Mouse (Mus musculus) gonadal fat pad, adult 2 months (tissue): ENCODE results near the gene Anxa2. TPM values are rescaled to one million over a fixed set of nuclear protein-coding genes. Genes with fewer than 3 reads are reported as not detected.

Experiments used
- DNase-seq: peaks from one replicate; pipeline ENCODE4 v3.0.0-alpha.2; 2012; ENCODE audit warnings: low read depth
- polyA plus RNA-seq: library from polyadenylated mRNA; depleted of rRNA; stranded (reverse); fragments of >200 nt; gene quantifications from 2 replicates; pipeline ENCODE4 v1.2.3, GENCODE M21; 2012; rRNA removed

Anxa2 gene
- polyA plus RNA-seq, result 884 and 1,391 TPM in 2 replicates

GRCm38 (mm10) chr9:69453066-69453900 is at the start of gene Anxa2:
Gene Anxa2, plus strand, starts transcription at chr9:69453620.
- no peak for DNase-seq

- no peak for DNase-seq
These were observed 48.7 kb upstream of the Anxa2 start for GRCm38 (mm10) chr9:69404671-69405070.

- DNase-seq, result no peak
These were observed 33.9 kb upstream of the Anxa2 start for GRCm38 (mm10) chr9:69419476-69419875.

GRCm38 (mm10) chr9:69430531-69430930 is 22.9 kb upstream of the Anxa2 start:
- DNase-seq, result no peak

- DNase-seq, result no peak
These were observed 21.4 kb upstream of the Anxa2 start for GRCm38 (mm10) chr9:69431863-69432555.

GRCm38 (mm10) chr9:69435194-69435593 is 18.2 kb upstream of the Anxa2 start:
- no peak for DNase-seq

GRCm38 (mm10) chr9:69435662-69436061 is 17.8 kb upstream of the Anxa2 start:
- DNase-seq, result no peak

DNA sequence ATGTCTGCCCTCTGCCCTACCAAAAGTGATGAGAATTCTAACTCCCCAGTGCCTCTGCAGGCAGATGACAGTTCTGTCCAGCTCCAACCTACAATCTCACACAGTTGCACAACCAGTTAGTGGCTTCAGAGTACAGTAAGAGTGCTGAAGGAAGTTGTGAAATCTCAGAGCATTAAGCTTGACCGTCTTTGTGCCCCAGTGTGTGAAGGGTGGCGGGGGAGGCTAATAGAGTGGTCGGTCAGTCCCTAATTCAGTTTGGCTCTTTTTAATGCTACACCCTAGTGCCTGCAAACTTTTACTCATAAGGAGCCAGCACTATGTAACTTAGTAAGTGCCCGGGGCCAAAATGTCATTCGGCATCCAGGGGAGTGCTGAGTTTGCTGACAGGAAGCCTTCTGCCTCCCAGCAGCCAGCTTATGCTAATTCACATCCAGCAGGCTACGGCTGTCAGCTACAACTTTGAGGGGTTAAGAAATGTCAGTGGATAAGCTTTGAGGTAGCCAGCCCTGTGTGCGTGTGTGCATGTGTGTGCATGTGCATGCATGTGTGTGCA is 13.5 kb upstream of the Anxa2 start:
- DNase-seq, result peak; percentile 85

GRCm38 (mm10) chr9:69442471-69443038 is 10.9 kb upstream of the Anxa2 start:
- no peak for DNase-seq

DNA sequence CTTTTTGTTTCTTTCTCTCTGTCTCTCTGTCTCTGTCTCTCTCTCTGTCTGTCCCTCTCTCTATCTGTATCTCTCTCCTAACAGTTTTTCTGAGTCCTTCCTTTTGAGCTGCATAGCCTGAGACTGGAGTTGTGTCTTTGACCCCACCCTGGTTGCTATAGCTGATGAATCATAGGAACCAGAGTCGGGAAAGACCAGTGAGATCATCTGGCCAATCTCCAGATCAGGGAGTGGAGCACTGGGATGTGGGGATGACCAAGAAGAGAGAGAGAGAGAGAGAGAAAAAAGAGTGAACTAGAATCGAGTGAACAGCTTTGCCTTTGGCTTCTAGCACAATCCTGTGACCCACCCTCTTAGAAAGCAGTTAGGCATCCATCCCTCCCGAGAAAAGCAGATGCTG is 10.2 kb upstream of the Anxa2 start:
- DNase-seq, result no peak

- DNase-seq, result no peak
These were observed 4.6 kb upstream of the Anxa2 start for GRCm38 (mm10) chr9:69448801-69449200.

DNA sequence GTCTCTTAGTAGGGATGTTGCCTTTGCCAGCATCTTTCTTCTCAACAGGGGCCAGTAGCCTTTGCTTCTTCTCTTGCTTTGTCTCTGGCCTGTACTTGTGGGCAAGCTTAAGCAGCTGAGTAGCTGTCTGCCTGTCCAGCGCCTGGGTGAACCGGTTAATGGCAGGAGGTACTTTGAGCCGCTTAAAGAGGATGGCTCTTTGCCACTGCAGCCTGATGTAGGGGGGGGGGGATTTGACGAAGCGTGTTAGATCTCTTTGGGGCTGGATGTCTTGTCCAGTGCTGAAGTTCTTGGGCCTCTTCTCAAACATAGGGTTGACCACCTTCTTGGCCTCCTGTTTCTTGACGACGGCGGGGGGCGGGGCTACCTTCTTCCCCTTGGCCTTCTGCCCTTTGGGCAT is 2.8 kb upstream of the Anxa2 start:
- no peak for DNase-seq

- no peak for DNase-seq
These were observed 1.3 kb upstream of the Anxa2 start for GRCm38 (mm10) chr9:69451886-69452810.

DNA sequence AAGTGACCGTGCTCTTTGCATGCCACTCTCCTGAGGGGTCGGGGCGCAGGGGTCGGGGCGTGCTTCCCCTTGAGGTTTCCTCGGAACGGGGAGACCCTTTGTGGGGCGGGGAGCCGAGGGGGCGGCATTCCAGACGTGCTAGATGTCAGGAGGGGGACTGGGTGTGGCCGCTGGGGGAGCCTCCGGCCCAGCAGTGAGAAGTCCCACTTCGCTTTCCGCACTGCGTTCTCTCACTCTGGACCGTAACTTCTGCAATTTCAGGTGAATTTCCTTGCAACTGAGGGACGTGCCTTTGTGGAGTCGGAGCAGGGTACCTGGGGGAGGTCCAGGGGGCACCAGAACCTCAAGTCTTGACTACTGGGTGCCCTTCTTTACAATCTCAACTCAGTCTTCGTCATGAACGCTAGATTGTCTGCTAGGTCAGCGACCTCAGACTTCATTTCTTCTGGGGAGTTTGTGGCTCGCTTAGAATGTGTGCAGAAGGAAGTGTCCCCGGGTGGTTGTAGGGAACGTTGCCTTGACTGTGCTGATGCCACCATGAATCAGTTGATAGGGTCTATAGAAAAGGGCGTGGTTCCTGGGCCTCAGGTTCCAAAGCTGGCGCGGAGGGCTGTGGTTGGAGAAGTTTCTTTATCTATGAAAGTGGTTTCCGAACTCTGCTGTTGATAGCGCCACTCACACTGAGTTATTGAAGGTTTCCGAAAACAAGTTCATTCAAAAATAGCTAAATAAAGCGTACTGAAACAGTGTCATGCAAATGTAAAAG is 664 bp downstream of the Anxa2 start:
- DNase-seq, result no peak

- DNase-seq, result no peak
These were observed 1.3 kb downstream of the Anxa2 start for GRCm38 (mm10) chr9:69454691-69455090.

- DNase-seq, result no peak
These were observed 2.0 kb downstream of the Anxa2 start for GRCm38 (mm10) chr9:69455391-69455790.

GRCm38 (mm10) chr9:69456406-69457075 is 3.1 kb downstream of the Anxa2 start:
- no peak for DNase-seq

DNA sequence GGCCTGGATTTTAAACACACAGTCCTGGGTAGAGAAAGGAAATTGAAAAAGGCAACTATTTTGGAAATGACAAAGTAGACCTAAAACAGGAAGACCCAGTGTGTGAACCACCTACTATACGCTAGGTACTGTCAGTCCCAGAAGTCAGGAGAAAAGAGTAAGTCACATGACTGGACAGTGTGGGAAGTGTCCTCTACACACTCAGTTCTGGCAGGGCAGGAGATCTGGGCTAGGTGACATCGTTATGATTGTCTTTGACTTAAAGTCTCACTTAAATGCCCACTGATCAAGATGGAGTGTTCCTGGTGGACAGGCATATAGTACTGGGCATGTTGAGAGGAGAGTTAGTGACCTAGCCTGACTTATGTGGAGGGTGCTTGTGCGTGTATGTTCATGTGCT is 3.7 kb downstream of the Anxa2 start:
- DNase-seq, result no peak

DNA sequence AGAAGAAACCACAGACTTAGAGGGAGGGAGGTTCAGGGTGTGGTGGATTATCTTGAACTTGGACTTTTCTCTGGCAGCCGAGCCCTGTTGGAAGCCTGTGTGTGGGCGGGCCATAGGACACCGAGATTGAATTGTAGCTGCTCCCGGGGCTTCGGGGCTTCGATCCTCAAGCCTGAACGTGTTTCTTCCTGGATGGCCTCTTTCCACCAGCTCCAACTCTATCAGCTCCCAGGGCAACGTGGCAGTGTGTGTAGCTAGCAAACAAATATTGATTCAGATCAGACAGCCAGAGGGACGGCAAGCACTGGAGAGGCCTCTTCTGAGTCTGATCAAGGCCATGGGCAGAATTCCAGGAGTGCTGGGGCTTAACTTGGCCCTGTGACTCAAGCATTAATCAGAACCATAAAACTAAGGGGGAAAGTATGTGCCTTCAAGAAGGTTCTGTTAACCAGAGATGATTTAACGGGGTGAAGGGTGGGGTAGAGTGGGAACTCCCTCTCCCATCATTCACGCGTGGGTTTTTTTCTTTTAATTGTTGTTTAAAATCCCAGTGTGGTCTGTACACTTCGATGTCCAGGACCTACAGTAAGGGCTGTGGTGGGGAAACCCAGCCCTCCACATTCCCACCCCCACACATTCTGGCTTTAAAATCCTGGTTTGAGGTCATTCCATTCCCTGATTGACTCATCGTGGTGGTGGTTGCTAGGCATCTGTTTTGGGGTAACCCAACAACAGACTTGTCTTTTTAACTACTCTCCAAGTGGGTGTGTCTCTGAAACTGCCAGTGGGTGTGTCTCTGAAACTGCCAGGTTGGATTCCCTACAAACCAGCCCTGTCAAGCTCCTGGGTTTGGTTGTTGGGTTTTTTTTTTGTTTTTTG is 4.6 kb downstream of the Anxa2 start:
- peak; percentile 96 for DNase-seq
